Mouse (Mus musculus): ENCODE data around the gene Agbl5.

GRCm38 (mm10) chr5:30920621-30921020, 32.1 kb downstream of the Agbl5 start:
- TF ChIP-seq USF1 (IDR thresholded peaks at IDR 0.05; ENCODE audit: low read depth) (no peak), POLR2AphosphoS2 (IDR thresholded peaks at IDR 0.05; ENCODE audit: insufficient read length, low read depth) (no peak), E2F4 (IDR thresholded peaks at IDR 0.05; ENCODE audit: insufficient read depth) (no peak), POLR2A (IDR thresholded peaks at IDR 0.05; ENCODE audit: insufficient read length, low read depth) (no peak), TCF12 (IDR thresholded peaks at IDR 0.05; ENCODE audit: insufficient read depth, poor library complexity, severe bottlenecking) (no peak), MYOG (IDR thresholded peaks at IDR 0.05; ENCODE audit: control insufficient read depth in 1 of 3, insufficient read depth in 1 of 3, insufficient read length in 2 of 3, low read depth in 2 of 3) (no peak)
